Mouse (Mus musculus) kidney, adult 11 months (tissue): ENCODE measurements around the gene Ybx1.
A peak's percentile ranks its signal among the peaks of the same experiment; 100 is the strongest.
"Not testable (repeated sequence)": the region's sequence is repeated elsewhere in the genome, so short reads cannot be mapped to it uniquely, and the experiment has no call there.

ENCODE experiments used
- DNase-seq: peaks from one replicate; pipeline ENCODE4 v3.0.0; 2022

Ybx1 gene

DNA sequence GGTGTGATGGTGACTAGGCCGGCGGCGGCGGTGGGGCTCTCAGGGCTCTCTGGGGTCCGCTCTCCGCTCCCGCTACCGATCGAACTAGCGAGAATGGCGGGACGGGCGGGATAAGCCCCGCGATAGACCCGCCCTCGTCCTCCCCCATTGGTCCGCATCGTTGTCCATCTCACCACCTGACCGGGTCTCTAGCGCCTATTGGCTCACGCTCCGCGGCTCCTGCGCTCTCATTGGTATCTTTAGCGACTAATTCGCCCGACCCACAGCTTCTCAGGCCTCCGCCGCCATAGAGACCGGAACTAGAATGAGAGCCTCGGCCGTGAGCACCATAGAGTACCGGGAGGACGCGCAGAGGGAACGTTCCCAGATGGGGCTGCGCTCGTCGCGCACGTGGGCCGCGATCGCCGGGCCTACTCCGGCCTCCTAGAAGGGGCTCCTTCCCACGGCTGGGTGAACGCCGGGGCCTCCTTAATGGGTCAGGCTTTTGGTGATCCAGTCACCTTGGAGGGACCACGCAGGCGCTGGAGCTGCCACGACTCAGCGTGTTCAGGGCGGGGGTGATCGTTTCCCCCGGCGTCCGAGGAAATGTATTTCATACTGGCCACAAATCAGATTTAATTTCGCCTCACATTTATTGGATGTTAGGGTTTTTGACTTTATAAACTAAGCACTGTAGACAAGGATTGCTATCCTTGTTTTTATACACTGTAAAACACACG lies at the start of gene Ybx1:
Gene Ybx1, minus strand, starts transcription at position 190 of the 719 bp plus-strand sequence.
- peak; percentile 99 for DNase-seq

DNA sequence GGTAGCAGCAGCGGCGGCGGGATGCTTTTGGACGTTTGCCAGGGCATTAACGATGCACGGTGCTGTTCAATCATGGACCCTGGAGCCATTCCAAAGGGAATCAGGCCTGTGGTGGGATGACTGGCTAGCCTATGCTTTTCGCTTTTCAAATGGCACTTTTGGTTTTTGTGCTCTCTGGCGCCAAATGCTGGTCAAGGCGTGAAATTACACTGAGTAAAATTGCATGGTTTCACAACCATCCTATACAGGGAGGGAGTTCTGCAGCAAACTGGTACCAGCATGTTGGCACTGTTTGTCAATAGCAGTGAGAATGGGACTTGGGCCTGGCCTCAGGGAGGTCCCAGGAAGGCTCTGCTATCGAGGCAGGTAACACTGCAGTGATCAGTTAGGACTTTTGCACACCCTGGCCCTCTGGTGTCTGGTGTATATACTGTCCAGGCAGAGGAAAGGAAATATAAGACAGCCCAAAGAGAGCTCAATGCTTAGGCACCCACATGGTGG lies 44.5 kb upstream of the Ybx1 start:
- no peak for DNase-seq

GRCm38 (mm10) chr4:119338422-119338821 lies 44.0 kb upstream of the Ybx1 start:
- no peak for DNase-seq

DNA sequence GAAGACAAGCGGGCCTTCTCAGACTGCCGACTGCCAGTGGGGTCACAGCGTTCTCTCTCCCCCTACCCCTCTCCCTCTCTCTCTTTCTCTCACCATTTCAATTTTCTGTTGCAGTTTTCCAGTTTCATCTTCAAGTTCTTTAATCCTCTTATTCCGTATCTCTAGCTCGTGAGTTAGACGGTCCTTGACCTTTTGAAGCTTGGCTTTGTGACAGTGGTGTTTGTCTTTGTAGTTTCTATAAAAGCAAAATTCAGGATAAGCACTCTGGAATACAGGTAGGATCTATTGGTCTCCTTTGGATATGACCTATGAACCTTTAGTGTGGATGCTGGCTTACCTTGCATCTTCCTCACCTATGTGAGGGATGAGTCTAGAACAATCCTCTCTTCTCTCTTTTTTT lies 39.1 kb upstream of the Ybx1 start:
- no peak for DNase-seq

- no peak for DNase-seq
Observed at GRCm38 (mm10) chr4:119320896-119321550, 26.6 kb upstream of the Ybx1 start.

DNA sequence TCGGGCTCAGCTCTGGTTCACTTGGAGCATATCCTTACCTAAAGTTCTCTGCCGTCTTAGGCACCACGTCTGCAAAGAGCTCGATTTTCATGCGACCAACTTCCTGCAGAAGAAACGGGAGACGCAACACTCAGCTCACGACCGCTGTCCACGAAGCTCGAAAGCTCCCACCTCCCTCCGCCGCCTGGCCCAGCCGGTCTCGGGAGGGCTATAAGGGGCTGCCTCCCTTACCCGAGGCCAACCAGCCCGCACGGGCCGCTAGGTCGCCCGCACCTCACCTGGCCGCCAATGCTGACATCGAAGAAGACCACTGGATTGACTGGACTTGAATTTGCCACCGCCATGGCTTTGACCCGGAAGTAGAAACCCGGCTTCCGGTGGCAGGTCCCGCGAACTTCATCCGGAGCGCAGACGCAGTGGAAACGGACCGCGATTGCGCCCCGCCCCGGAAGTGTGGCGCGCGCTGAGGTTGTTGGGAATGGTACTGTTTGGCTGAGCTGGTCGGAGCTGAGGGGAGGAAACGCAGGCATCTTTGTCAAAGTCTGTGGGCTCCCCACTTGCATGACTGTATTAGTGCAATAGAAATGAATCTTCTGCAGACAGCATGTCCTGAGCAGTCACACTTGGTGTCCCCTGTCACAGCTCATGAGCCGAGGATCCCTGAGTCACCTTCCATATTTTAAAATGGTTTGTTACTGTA lies 25.9 kb upstream of the Ybx1 start, which contains the start of gene Ppih:
Gene Ppih, minus strand, starts transcription at position 416 of the 700 bp plus-strand sequence.
- DNase-seq, result peak; percentile 93

DNA sequence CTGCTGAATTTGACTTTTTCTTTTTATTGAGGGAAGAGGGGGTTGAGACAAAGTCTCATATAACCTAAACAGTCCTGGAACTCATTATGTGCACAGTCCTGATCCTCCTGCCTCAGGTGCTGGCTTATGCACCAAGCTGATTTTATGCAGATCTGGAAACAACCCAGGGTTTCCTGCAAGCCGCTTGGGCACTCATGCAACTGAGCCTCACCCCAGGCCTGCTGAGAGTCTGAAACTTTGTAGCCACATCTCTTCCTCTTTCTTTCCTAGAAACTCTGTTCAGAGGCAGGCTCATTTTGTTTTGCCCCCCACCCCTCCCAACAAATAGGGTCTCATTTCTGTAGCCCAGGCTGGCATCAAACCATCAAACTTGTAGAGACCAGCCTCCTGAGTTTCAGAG lies 19.4 kb upstream of the Ybx1 start:
- DNase-seq, result no peak

DNA sequence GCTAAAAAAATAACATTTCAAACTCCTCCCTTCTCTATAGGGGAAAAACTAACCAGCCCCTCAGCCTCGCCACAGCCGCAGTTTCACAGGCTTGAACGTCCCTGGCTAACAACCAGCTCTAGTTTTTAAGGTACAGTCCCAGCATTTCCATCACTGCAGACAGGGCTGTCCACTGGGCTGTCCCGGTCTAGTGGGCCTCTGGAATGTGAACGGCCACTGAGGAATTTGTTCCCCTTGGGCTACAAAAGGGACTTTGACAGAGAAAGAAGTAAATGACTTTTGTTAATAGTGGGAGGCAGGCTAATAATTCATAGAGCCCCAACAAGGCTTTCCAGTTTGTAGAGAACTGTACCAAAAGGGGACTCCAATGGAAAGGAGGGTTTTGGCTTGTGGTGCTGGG lies 11.0 kb upstream of the Ybx1 start:
- DNase-seq, result peak; percentile 89

- peak; percentile 41 for DNase-seq
Observed at GRCm38 (mm10) chr4:119303291-119303690, 8.9 kb upstream of the Ybx1 start.

DNA sequence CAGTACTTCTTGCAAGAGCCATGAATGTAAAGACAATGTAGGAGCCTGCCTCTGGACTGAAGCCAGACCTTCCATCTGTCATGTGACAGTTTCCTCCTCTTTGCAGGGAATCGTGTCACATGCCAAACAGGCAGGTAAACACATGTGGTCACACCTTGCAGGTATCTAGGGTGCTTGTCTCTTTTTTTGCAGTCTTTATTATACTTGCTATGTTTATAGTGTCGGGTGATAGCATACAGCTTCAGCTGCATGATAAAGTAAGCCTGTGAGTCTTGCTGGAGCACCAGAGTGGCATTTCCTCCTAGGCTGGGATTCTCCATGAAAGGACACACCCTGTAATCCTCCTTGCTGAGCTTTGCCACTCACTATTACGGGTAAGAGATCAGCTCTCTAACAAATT lies 7.4 kb upstream of the Ybx1 start:
- no peak for DNase-seq

DNA sequence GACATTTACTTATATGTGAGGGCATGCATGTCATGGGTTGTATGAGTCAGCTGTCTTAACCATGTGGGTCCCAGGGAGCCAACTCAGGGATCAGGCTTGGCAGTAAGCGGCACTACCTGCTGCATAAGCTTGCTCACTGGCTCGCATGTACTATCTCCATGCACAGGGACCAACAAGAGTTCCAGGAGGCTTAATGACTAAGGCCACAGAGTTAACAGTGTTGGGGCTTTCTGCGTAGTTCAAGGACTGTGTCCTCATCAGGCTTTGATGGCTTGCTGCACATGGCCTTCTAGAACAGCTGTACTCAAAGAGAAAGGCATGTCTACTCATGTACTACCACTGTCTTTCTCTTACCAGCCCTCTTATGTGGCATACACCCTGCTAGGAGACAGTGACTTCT lies 6.4 kb upstream of the Ybx1 start:
- DNase-seq, result no peak

DNA sequence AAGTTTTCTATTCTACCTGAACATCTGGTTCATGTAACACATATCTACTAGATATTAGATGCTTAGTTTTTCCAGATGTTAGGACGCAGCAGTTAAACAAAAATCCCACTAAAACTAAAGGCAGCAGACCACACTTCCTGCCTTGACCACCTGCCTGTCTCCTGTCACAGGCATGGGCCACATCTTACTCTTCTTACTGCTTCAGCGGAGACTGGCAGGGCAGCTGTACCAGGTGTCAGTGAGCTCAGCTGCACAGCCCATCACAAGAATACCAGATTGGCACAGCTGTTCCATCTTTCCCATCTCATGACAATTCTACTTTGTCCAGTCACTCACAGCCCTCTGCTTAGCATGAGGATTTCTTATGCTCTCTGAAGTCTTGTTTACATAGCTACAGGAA lies 3.0 kb upstream of the Ybx1 start:
- DNase-seq, result no peak

DNA sequence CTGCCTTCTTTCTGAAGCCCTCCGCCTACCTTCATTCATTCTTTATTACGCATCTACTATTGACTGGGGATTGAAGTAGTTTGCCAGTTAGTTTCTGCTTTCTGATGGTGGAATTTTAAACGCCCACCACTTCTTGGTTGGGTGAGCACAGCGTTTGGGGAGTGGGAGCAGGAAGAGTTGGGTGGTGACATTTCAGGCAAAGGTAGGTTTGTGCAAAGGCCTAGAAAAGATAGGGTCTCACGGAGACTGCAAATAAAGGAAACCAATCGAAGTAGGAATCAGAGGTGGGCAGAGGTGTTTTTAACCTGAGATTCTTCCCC lies 690 bp upstream of the Ybx1 start:
- DNase-seq, result no peak

- DNase-seq, result no peak
Observed at GRCm38 (mm10) chr4:119293574-119294258, 688 bp downstream of the Ybx1 start.

DNA sequence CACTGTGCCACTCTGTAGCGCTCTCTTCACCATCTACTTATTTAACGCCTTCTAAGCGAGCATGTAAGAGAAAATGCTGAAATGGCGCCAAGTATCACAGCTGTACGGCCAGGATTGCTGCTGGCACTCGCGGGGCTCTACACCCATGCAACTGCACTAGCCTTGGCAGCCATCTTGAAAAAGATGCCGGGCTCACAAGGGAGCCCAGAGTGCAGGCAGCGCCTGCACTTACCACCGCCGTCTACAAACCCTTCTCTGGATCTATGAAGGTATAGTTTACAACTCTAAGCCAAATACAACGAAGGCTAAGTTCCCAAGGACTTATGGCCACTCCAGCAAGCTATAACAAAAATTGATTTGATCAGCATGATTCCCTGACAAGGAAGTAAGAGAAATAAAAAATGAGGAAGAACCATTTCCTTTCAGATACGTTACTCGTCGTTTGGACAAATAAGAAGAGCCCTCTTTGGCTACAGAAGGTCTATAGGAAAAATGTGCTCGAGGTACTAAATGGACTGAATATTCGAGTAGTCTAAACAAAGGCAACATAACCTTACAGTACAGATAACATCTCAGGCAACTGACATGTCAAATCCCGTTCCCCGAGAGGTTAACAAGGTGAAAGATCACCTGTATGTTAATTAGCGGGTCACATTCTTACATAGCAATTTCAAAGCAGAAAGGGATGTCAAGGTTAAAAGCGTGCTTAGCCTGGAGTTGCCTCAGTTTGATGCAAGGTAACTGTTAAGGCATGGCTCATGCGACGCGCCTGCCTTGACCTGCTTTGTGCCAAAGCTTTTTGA lies 1.4 kb downstream of the Ybx1 start:
- peak; percentile 47 for DNase-seq

DNA sequence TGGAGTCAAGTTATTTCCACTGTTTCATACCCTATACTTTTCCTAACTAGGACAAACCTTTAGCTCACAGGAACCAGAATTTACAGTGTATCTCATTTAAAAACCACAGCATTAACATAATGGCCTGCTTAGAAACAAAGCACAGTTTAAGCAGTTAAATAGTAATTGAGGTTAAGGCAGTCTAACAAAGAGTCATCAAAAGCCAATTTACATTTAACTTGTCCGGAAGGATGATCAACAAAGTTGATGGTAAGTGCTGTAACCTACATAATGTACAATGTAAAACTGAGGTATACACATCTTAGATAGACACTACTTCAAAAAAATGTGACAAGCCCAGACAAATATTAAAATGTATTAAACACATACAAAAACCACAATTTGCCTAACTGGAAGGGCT lies 2.5 kb downstream of the Ybx1 start:
- DNase-seq, result no peak

- no peak for DNase-seq
Observed at GRCm38 (mm10) chr4:119285336-119285735, 9.1 kb downstream of the Ybx1 start.

GRCm38 (mm10) chr4:119284861-119285260 lies 9.5 kb downstream of the Ybx1 start:
- DNase-seq, result no peak

DNA sequence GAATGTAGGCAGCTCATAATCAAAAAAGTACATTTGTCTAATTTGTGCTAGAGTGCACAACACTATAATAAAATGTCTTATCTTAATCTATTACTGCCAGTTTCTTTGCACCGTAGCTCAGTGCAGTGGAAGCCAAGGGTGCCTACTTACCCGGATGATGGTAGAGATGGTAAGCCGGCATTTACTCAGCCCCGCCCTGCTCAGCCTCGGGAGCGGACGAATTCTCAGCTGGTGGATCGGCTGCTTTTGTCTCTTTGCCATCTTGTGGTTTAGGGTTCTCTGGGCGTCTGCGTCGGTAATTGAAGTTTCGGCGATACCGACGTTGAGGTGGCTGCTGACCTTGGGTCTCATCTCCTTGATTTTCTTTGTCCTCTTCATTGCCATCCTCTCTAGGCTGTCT lies 15.6 kb downstream of the Ybx1 start:
- DNase-seq, result not testable (repeated sequence)

DNA sequence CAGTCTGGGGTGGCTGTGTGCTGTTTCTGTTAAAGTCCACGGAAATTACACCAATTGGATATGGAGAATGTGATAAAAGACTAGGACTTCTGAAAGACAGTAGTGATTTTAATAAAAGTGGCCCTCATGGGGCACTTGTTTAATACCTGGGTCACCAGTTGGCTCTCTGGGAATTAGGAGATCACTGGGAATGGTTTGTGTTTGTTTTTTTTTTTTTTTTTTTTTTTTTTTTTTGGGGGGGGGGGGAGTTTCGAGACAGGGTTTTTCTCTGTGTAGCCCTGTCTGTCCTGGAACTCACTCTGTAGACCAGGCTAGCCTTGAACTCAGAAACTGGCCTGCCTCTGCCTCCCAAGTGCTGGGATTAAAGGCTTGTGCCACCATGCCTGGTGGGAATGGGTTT lies 18.7 kb downstream of the Ybx1 start:
- no peak for DNase-seq

GRCm38 (mm10) chr4:119275226-119275625 lies 19.2 kb downstream of the Ybx1 start:
- DNase-seq, result no peak

- DNase-seq, result no peak
Observed at GRCm38 (mm10) chr4:119274627-119275026, 19.8 kb downstream of the Ybx1 start.

GRCm38 (mm10) chr4:119266606-119267005 lies 27.8 kb downstream of the Ybx1 start:
- DNase-seq, result no peak
